Mouse (Mus musculus): ENCODE results near the gene 1700020N01Rik. TPM values are rescaled to one million over a fixed set of nuclear protein-coding genes. Genes with fewer than 3 reads are reported as not detected.
A peak's percentile ranks its signal among the peaks of the same experiment; 100 is the strongest.

The 1700020N01Rik gene
- polyA plus RNA-seq, 1 experiment from 2014 or later: not detected

DNA sequence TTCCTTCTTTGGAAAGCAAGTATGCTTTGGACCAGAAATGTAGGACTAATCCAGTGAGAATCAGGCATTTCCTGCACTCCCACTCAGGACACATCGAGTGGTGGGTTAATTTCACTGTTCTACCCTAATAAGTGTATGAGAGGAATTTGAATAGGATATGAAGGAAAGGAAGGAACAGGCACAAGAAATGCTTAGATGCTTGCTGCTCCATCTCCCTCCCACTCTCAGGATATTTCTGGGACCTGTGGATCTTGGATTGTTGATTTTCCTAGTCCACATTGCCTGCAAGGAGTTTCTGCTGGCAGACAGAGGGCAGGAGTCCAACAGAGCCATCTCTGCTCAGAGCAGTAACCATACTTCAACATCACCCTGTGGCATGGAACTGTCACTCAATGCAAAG is 31.8 kb upstream of the 1700020N01Rik start:
- Histone ChIP-seq H3K4me3 (ENCODE audit: low read length) (no peak overlapping the region), H3K4me1 (ENCODE audit: control insufficient read depth, insufficient read depth, low read length) (peaks cover 2% of the 10 kb centered on the region; the same call in 1 of the 2 replicates), H3K4me2 (ENCODE audit: low read depth, low read length) (no peak overlapping the region), H3K27ac (ENCODE audit: low read length) (no peak overlapping the region), H3K9ac (ENCODE audit: low read depth, low read length) (no peak overlapping the region), H3K27me3 (replicated peaks; ENCODE audit: control insufficient read depth, insufficient read depth, low read length) (no peaks in the 10 kb centered on the region), H3K9me3 (ENCODE audit: control insufficient read depth, low read length) (no peaks in the 10 kb centered on the region), H3K36me3 (ENCODE audit: control insufficient read depth, insufficient read depth, low read length) (no peaks in the 10 kb centered on the region)
- no peak for ATAC-seq
- WGBS: 88% methylated on average over 1 of the region's 1 CpGs

DNA sequence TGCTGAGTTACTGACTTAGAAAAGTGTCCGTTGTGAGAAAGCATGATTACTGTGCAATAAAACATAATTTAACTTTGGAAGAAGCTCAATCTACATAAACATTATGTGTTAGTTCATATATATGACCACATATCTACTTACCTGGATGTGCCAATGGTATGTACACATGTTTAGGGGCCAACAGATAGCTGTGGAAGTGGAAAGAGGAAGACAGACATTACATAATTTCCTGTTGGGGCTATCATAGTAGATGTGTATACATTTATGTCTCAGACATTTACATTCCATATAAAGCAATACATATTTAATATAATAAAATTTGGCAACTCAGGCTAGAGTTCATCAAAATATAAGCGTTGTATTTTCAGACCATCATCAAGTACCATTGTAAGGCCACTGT is 29.5 kb upstream of the 1700020N01Rik start:
- H3K9me3 ChIP-seq (ENCODE audit: control insufficient read depth, low read length): no peaks in the 10 kb centered on the region
- no peak overlapping the region for H3K4me2 ChIP-seq (ENCODE audit: low read depth, low read length)
- peaks cover 2% of the 10 kb centered on the region; the same call in 1 of the 2 replicates for H3K4me1 ChIP-seq (ENCODE audit: control insufficient read depth, insufficient read depth, low read length)
- no peak overlapping the region for H3K4me3 ChIP-seq (ENCODE audit: low read length)
- H3K27ac ChIP-seq (ENCODE audit: low read length): no peak overlapping the region
- H3K36me3 ChIP-seq (ENCODE audit: control insufficient read depth, insufficient read depth, low read length): no peaks in the 10 kb centered on the region
- ATAC-seq: no peak
- no peaks in the 10 kb centered on the region for H3K27me3 ChIP-seq (replicated peaks; ENCODE audit: control insufficient read depth, insufficient read depth, low read length)
- no peak overlapping the region for H3K9ac ChIP-seq (ENCODE audit: low read depth, low read length)
- WGBS: 87% methylated on average over 2 of the region's 2 CpGs

DNA sequence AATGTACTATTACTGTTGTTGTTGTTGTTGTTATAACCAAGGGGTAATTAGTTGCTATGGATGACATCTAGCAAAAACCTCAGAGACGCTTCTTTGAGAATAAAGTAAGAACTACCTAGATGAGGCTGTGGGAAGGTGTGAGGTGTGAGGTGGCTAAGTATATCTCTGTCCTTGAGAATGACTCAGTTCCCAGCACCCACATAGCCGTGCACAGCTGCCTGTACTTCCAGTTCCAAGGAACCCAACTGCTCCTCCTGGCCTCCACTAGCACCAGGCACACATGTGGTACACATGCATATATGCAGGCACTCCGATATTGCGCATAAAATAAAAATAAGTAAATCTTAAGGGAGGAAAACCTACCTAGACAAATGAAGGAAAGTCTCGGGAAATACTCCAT is 28.8 kb upstream of the 1700020N01Rik start:
- Histone ChIP-seq H3K9ac (ENCODE audit: low read depth, low read length) (no peak overlapping the region), H3K36me3 (ENCODE audit: control insufficient read depth, insufficient read depth, low read length) (no peaks in the 10 kb centered on the region), H3K9me3 (ENCODE audit: control insufficient read depth, low read length) (no peaks in the 10 kb centered on the region), H3K27me3 (replicated peaks; ENCODE audit: control insufficient read depth, insufficient read depth, low read length) (no peaks in the 10 kb centered on the region), H3K4me1 (ENCODE audit: control insufficient read depth, insufficient read depth, low read length) (peaks cover 2% of the 10 kb centered on the region; the same call in 1 of the 2 replicates), H3K27ac (ENCODE audit: low read length) (no peak overlapping the region), H3K4me3 (ENCODE audit: low read length) (no peak overlapping the region), H3K4me2 (ENCODE audit: low read depth, low read length) (no peak overlapping the region)
- ATAC-seq: no peak
- WGBS: 86% methylated on average over 5 of the region's 5 CpGs

DNA sequence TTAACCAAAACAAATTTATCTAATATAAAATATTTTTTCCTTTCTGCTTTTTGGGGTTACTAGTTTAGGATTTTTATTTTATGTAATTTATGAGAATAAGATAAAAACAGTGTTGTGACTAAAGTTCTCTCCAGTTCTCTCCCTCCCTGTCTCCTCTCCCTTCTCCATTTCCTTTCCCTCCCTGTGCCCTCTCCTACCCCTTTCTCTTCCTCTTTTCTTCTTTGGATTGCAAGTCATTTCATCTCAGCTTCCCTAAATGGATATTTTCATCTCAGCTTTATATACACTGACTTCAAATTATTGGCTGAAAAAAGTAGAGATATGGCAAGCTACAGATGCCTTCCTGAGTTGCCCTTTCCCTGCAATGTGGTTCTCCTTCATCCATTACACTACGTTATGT is 26.9 kb upstream of the 1700020N01Rik start:
- Histone ChIP-seq H3K27me3 (replicated peaks; ENCODE audit: control insufficient read depth, insufficient read depth, low read length) (no peaks in the 10 kb centered on the region), H3K36me3 (ENCODE audit: control insufficient read depth, insufficient read depth, low read length) (no peaks in the 10 kb centered on the region), H3K4me2 (ENCODE audit: low read depth, low read length) (no peak overlapping the region), H3K9me3 (ENCODE audit: control insufficient read depth, low read length) (no peaks in the 10 kb centered on the region), H3K4me3 (ENCODE audit: low read length) (no peak overlapping the region), H3K27ac (ENCODE audit: low read length) (no peak overlapping the region), H3K9ac (ENCODE audit: low read depth, low read length) (no peak overlapping the region), H3K4me1 (ENCODE audit: control insufficient read depth, insufficient read depth, low read length) (no peaks in the 10 kb centered on the region)
- ATAC-seq: no peak
- 92% methylated on average over 1 of the region's 1 CpGs for WGBS

DNA sequence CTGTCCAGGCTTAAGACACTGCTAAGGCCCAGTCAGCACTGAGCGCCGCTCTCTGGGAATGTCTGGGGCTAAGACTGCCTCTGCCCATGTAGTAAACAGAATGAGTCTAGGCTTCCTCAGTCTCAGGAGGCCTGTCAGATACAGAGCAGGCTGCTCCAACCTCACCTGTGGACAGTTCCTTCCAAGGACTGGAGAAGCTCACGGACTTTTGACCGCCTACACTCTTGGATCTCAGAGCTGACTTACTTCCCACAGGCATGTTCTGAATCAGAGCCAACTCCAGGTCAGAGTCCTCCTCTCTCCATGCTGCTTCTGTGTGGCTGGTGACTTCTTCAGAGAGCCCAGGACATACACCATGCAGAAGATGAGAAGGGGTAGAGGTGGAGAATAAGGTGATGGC is 21.3 kb upstream of the 1700020N01Rik start:
- Histone ChIP-seq H3K4me2 (ENCODE audit: low read depth, low read length) (no peak overlapping the region), H3K27me3 (replicated peaks; ENCODE audit: control insufficient read depth, insufficient read depth, low read length) (no peaks in the 10 kb centered on the region), H3K9me3 (ENCODE audit: control insufficient read depth, low read length) (no peaks in the 10 kb centered on the region), H3K4me1 (ENCODE audit: control insufficient read depth, insufficient read depth, low read length) (no peaks in the 10 kb centered on the region), H3K27ac (ENCODE audit: low read length) (peak overlapping the region; percentile 45; the same call in 1 of the 2 replicates), H3K9ac (ENCODE audit: low read depth, low read length) (no peak overlapping the region), H3K36me3 (ENCODE audit: control insufficient read depth, insufficient read depth, low read length) (no peaks in the 10 kb centered on the region), H3K4me3 (ENCODE audit: low read length) (no peak overlapping the region)
- peak; percentile 64 for ATAC-seq
- 83% methylated on average over 4 of the region's 4 CpGs for WGBS

DNA sequence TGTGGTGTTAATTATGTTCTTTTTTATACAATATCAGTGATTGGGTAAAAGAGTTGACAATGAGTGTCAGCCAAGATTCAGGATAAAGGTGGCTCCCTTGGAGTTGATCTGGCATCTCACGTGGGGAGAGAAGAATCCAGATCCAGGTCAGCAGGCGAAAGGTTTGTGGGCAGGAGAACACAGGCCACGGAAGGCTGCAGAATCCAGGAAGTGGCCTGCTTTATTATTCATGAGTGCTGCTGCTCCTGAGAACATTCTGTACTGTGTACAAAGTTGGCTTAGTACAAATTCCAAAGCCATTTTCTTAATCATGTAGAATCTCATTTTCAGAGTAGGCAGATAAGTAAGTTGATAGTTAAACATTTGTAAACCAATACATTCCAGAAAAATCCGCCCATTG is 19.2 kb upstream of the 1700020N01Rik start:
- Histone ChIP-seq H3K27me3 (replicated peaks; ENCODE audit: control insufficient read depth, insufficient read depth, low read length) (no peaks in the 10 kb centered on the region), H3K4me1 (ENCODE audit: control insufficient read depth, insufficient read depth, low read length) (no peaks in the 10 kb centered on the region), H3K9me3 (ENCODE audit: control insufficient read depth, low read length) (no peaks in the 10 kb centered on the region), H3K4me3 (ENCODE audit: low read length) (no peak overlapping the region), H3K4me2 (ENCODE audit: low read depth, low read length) (no peak overlapping the region), H3K36me3 (ENCODE audit: control insufficient read depth, insufficient read depth, low read length) (no peaks in the 10 kb centered on the region), H3K27ac (ENCODE audit: low read length) (no peak overlapping the region; the same call in 1 of the 2 replicates), H3K9ac (ENCODE audit: low read depth, low read length) (no peak overlapping the region)
- peak; percentile 64 for ATAC-seq
- WGBS: 67% methylated on average over 4 of the region's 4 CpGs

DNA sequence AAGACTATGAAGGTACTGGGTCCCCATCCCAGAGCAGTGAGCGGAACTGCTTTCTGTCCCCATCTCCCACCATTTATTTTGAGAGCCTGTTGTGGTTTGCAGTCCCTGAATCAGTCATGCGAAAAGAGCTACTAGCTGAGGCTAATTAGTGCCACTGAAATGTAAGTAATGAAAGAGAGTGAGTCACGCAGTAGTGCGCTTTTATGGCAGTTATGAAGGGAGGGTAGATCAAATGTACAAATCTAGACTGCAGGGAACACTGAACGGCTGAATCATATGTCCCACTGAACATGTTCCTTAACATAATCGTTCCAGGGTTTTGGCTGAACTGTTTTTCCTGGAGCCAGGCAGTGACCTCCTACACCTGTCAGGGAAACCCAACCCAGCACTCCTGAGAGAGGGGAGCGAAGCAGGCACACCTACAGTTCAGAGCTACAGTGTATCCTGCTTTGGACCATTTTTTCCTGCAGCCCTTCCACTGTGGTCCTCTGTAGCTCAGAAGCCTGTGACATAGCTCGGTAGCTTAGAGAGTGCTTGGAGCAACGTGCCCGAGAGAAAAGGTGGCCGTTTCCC is 17.1 kb upstream of the 1700020N01Rik start:
- peak; percentile 63 for ATAC-seq
- no peak overlapping the region for H3K4me3 ChIP-seq (ENCODE audit: low read length)
- no peaks in the 10 kb centered on the region for H3K4me1 ChIP-seq (ENCODE audit: control insufficient read depth, insufficient read depth, low read length)
- H3K4me2 ChIP-seq (ENCODE audit: low read depth, low read length): no peak overlapping the region
- H3K36me3 ChIP-seq (ENCODE audit: control insufficient read depth, insufficient read depth, low read length): no peaks in the 10 kb centered on the region
- H3K27ac ChIP-seq (ENCODE audit: low read length): peak overlapping the region; percentile 23; the same call in 1 of the 2 replicates
- no peak overlapping the region for H3K9ac ChIP-seq (ENCODE audit: low read depth, low read length)
- H3K9me3 ChIP-seq (ENCODE audit: control insufficient read depth, low read length): no peaks in the 10 kb centered on the region
- no peaks in the 10 kb centered on the region for H3K27me3 ChIP-seq (replicated peaks; ENCODE audit: control insufficient read depth, insufficient read depth, low read length)
- WGBS: 81% methylated on average over 11 of the region's 11 CpGs

DNA sequence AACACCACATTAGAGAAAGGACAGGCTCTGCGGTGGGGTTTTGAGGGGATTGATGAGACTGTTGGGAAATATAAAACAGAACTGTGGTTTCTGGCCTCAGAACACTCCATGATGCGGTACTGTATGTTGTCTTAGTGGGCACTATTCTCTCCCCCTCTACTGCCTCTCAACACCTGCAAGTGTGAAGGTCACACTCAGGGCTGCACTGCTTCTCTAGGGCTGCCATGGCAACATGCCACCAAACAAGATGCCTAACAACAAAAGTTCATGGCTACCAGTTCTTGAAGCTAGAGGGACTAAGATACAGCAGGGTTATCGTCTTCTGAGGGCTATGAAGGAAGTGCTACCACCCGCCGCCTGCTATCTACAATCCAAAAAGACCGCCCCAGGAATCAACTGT is 15.1 kb upstream of the 1700020N01Rik start:
- Histone ChIP-seq H3K4me1 (ENCODE audit: control insufficient read depth, insufficient read depth, low read length) (no peaks in the 10 kb centered on the region), H3K27ac (ENCODE audit: low read length) (no peak overlapping the region), H3K27me3 (replicated peaks; ENCODE audit: control insufficient read depth, insufficient read depth, low read length) (no peaks in the 10 kb centered on the region), H3K4me2 (ENCODE audit: low read depth, low read length) (no peak overlapping the region), H3K9me3 (ENCODE audit: control insufficient read depth, low read length) (no peaks in the 10 kb centered on the region), H3K4me3 (ENCODE audit: low read length) (no peak overlapping the region), H3K9ac (ENCODE audit: low read depth, low read length) (no peak overlapping the region), H3K36me3 (ENCODE audit: control insufficient read depth, insufficient read depth, low read length) (no peaks in the 10 kb centered on the region)
- 83% methylated on average over 6 of the region's 6 CpGs for WGBS
- ATAC-seq: no peak

DNA sequence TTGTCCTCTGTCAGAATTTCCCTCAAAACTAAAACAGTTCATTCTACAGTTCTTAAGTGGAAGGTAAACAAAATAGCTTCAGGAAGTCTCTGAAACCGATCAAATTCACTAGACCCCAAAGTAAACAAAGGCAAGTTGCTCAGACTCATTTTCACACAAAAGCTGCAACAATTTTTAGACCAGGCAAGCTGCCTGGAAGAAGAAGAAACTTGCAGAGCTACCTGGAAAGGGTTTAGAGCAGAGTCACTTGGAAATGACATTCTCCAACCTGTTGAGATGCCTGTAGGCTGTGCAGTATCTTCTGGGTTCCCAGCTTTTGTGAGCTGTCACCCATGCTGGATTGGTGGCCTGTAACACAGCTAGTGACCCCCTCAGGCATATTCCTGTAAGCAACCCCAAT is 11.4 kb upstream of the 1700020N01Rik start:
- Histone ChIP-seq H3K4me3 (ENCODE audit: low read length) (no peak overlapping the region), H3K36me3 (ENCODE audit: control insufficient read depth, insufficient read depth, low read length) (no peaks in the 10 kb centered on the region), H3K4me2 (ENCODE audit: low read depth, low read length) (no peak overlapping the region), H3K27me3 (replicated peaks; ENCODE audit: control insufficient read depth, insufficient read depth, low read length) (no peaks in the 10 kb centered on the region), H3K27ac (ENCODE audit: low read length) (no peak overlapping the region), H3K9me3 (ENCODE audit: control insufficient read depth, low read length) (no peaks in the 10 kb centered on the region), H3K9ac (ENCODE audit: low read depth, low read length) (no peak overlapping the region), H3K4me1 (ENCODE audit: control insufficient read depth, insufficient read depth, low read length) (no peaks in the 10 kb centered on the region)
- ATAC-seq: no peak
- WGBS: 56% methylated on average over 1 of the region's 1 CpGs

DNA sequence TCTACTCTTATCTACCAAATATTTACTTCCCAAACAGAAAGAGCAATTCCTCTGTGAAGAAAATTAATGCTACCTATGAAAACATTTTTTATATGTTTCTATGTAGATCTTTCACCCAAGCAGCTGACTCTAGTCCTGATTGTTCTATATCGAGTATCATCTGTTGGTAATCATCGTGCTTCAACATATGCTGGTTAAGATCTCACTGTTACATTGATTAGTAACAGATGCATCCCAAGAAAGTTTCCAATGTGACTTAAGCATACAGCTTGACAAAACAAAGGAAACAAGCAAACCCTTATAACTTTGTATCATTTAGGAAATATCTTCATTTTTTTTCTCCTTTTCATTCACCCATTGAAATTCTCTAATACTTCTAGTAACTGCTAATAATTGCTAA is 5.9 kb upstream of the 1700020N01Rik start:
- H3K4me1 ChIP-seq (ENCODE audit: control insufficient read depth, insufficient read depth, low read length): no peaks in the 10 kb centered on the region
- no peaks in the 10 kb centered on the region for H3K36me3 ChIP-seq (ENCODE audit: control insufficient read depth, insufficient read depth, low read length)
- no peak overlapping the region for H3K27ac ChIP-seq (ENCODE audit: low read length)
- H3K27me3 ChIP-seq (replicated peaks; ENCODE audit: control insufficient read depth, insufficient read depth, low read length): no peaks in the 10 kb centered on the region
- H3K9ac ChIP-seq (ENCODE audit: low read depth, low read length): no peak overlapping the region
- WGBS: 83% methylated on average over 2 of the region's 2 CpGs
- H3K4me3 ChIP-seq (ENCODE audit: low read length): no peak overlapping the region
- no peak for ATAC-seq
- H3K4me2 ChIP-seq (ENCODE audit: low read depth, low read length): no peak overlapping the region
- no peaks in the 10 kb centered on the region for H3K9me3 ChIP-seq (ENCODE audit: control insufficient read depth, low read length)

Measured in intestine, embryonic 16.5 days (tissue).